Mouse (Mus musculus): ENCODE data around the gene Hist1h3d. TPM values are rescaled to one million over a fixed set of nuclear protein-coding genes. Genes with fewer than 3 reads are reported as not detected.
"Not testable (repeated sequence)": the region's sequence is repeated elsewhere in the genome, so short reads cannot be mapped to it uniquely, and the experiment has no call there.

The Hist1h3d gene
- polyA plus RNA-seq, 1 experiment from 2014 or later, result 1.4 TPM

DNA sequence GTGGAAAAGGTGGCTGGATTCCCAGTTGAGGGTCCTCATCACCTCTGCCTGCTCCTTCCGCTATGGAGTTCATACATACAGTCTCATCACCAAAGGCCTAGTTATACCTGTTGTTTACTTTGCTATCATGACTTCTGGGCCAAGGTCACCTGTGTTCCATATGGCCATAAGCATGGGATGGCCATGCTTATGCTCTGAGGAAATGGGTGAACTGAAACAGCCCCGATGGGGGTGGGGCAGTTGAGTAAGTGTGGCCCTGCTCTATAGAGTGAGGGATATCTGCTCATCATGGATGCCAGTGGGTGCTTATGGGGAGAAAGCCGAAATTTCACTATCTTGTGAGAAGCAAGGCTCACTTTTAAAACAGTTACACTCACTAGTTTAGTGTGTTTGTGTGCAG lies 29.5 kb downstream of the Hist1h3d start:
- DNase-seq (ENCODE audit: low read depth, low spot score), result no peak
- ChIA-PET CTCF (interaction anchor here (1.5 to 2.4 kb wide), 2 partner anchors 11 to 14 kb away, joined by 4 to 6 read pairs; no protein-coding TSS in a partner anchor), POLR2A (interaction anchor here (0.6 to 0.7 kb wide), 2 partner anchors 14 to 22 kb away, joined by 3 read pairs; no protein-coding TSS in a partner anchor)

DNA sequence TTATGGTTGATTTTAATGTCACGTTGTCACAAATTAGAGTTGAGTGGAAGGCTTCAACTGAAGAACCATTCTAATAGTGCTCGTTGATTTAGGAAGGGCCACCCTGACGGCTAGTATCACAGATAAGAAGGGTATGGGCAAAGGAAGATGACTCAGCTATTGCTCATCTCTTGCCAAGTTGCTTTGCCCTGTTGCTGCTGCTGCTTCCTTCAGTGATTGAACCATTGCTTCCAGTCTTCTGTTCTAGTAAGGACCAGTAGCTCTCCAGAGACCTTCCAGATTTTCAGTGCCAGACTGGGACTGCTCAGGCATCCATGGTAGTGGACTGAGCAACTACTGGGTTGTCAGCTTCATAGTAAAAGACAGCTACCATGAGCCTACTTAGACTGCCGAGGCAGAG lies 33.6 kb downstream of the Hist1h3d start:
- in situ Hi-C loops (cut with MboI; ENCODE audit: low pct_unique_long_range_greater_than_20kb), result no loop called here
- DNase-seq (ENCODE audit: low read depth, low spot score), result no peak
- POLR2A ChIA-PET, result interaction anchor here (2.0 kb wide), 1 partner anchor 11 kb away, joined by 7 read pairs; the partner anchor contains the start of gene Hist1h2be
- TF ChIP-seq CTCF (IDR thresholded peaks at IDR 0.05), result no peak
- ATAC-seq, result no peak
- CTCF ChIA-PET, result interaction anchor here (1.4 to 2.0 kb wide), 3 partner anchors 8 to 11 kb away, joined by 3 to 9 read pairs (median 4); no protein-coding TSS in a partner anchor
- no peaks in the 10 kb centered on the region for H3K27me3 ChIP-seq

More for the DNA sequence above, 29.5 kb downstream of the Hist1h3d start:
- in situ Hi-C loops (cut with MboI; ENCODE audit: low pct_unique_long_range_greater_than_20kb), result no loop called here
- ATAC-seq, result no peak
- H3K27me3 ChIP-seq, result no peaks in the 10 kb centered on the region
- TF ChIP-seq CTCF (IDR thresholded peaks at IDR 0.05), result no peak

DNA sequence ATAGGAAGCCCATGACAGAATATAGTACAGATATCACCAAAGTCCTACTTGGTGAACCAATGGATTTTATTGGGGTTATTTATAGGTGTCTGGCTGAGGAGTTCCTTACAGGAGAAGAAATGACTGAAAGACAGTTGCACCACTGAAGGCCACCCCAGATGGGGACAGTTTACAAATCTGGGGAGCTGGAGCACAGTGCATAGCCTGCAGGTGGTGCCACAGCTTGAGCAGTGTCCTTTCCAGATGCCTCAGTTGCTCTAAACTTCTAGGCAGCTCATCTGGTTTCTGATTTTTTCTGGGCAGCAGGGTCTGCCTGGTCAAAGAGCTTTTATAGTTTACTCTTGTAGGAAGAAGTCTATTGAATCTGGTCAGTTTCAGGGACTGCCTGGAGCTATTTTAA lies 34.3 kb downstream of the Hist1h3d start:
- ATAC-seq (no peak), DNase-seq (ENCODE audit: low read depth, low spot score) (no peak)
- in situ Hi-C loops (cut with MboI; ENCODE audit: low pct_unique_long_range_greater_than_20kb), result no loop called here
- CTCF ChIA-PET, result interaction anchor here (1.4 to 2.0 kb wide), 3 partner anchors 9 to 11 kb away, joined by 3 to 9 read pairs (median 4); no protein-coding TSS in a partner anchor
- no peaks in the 10 kb centered on the region for H3K27me3 ChIP-seq
- POLR2A ChIA-PET, result interaction anchor here (2.0 kb wide), 1 partner anchor 11 kb away, joined by 7 read pairs; the partner anchor contains the start of gene Hist1h2be
- TF ChIP-seq CTCF (IDR thresholded peaks at IDR 0.05), result no peak

DNA sequence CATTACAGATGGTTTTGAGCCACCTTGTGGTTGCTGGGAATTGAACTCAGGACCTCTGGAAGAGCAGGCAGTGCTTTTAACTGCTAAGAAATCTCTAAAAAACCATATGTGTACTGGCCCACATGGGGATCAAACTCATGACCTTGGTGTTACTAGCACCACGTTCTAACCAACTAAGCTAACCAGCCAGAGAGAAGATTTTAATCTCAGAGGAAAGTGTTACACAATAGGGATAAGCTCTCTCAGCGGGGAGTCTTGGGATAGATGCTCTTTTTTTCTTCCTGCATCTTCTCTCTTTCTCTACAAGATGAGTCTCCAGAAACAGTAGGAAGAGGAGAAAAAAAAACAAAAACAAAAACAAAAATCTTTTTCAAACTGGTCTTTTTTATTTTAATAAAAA lies 34.8 kb downstream of the Hist1h3d start:
- no peaks in the 10 kb centered on the region for H3K27me3 ChIP-seq
- no peak for ATAC-seq
- no peak for DNase-seq (ENCODE audit: low read depth, low spot score)
- ChIA-PET POLR2A (interaction anchor here (2.0 kb wide), 1 partner anchor 10 kb away, joined by 7 read pairs; the partner anchor contains the start of gene Hist1h2be), CTCF (interaction anchor here (1.4 to 2.0 kb wide), 3 partner anchors 9 to 12 kb away, joined by 3 to 9 read pairs (median 4); no protein-coding TSS in a partner anchor)
- TF ChIP-seq CTCF (IDR thresholded peaks at IDR 0.05), result no peak
- in situ Hi-C loops (cut with MboI; ENCODE audit: low pct_unique_long_range_greater_than_20kb), result no loop called here

DNA sequence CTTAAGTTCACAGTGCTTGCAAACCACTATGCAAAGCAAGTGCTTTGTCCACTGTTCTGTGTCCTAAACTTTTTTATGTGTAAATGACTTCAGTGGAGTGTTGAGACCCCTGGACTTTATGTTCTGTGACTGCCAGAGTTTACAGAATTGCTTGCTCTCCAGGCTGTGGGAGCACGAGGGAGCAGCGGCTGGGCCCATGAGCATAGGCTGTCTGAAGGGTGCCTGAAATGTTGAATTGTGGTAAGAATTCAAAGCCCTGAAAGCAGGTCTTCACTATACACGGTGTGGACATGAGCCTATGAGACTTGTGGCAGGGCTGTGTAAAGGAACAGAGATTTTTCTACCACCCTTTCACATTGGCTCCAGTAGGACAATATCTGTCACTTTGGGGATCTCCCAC lies 36.1 kb downstream of the Hist1h3d start:
- ChIA-PET POLR2A (no interaction called here), CTCF (no interaction called here)
- DNase-seq (ENCODE audit: low read depth, low spot score) (no peak), ATAC-seq (no peak)
- no peak for TF ChIP-seq CTCF (IDR thresholded peaks at IDR 0.05)
- no peaks in the 10 kb centered on the region for H3K27me3 ChIP-seq
- in situ Hi-C loops (cut with MboI; ENCODE audit: low pct_unique_long_range_greater_than_20kb), result no loop called here

DNA sequence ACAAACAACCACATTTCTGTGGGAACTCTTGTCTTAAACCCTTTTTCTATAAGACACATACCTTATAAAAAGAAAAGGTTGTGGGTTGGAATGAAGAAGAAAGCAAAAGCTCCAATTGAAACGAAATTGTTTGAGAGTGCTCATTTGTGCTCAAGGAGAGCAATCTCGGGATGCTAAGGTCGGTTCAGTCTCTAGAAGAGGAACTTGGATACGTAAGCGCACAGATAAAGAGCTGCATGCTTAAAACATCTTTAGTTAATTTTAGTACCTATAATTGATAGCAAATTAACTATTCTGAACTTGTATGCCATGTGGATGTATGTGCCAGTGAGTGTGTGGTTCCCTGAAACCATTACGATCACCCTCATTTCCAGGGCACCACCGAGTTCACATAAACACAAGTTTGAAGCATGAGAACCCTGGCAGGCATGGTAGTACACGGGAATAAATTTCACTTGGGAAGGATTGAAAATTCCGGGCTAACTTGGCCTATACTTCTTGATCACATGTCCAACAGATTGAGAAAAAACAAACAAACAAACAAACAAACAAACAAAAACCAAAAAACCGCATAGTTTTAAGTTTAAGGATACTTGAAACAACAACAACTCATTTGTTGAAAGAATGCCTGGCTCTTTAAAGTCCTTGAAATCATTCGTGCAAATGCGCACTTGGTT lies 44.6 kb downstream of the Hist1h3d start:
- H3K27me3 ChIP-seq, result no peaks in the 10 kb centered on the region
- no peak for TF ChIP-seq CTCF (IDR thresholded peaks at IDR 0.05)
- ATAC-seq (no peak), DNase-seq (ENCODE audit: low read depth, low spot score) (no peak)
- CTCF ChIA-PET, result interaction anchor here (1.3 to 1.4 kb wide), 4 partner anchors 10 to 37 kb away, joined by 3 to 4 read pairs (median 4); no protein-coding TSS in a partner anchor
- in situ Hi-C loops (cut with MboI; ENCODE audit: low pct_unique_long_range_greater_than_20kb), result loop anchor here (10.0 kb wide), 1 partner anchor 115 kb away; the partner anchor contains the start of gene Hist1h1c
- POLR2A ChIA-PET, result interaction anchor here (0.8 to 2.0 kb wide), 2 partner anchors 11 to 36 kb away, joined by 4 to 7 read pairs; no protein-coding TSS in a partner anchor

DNA sequence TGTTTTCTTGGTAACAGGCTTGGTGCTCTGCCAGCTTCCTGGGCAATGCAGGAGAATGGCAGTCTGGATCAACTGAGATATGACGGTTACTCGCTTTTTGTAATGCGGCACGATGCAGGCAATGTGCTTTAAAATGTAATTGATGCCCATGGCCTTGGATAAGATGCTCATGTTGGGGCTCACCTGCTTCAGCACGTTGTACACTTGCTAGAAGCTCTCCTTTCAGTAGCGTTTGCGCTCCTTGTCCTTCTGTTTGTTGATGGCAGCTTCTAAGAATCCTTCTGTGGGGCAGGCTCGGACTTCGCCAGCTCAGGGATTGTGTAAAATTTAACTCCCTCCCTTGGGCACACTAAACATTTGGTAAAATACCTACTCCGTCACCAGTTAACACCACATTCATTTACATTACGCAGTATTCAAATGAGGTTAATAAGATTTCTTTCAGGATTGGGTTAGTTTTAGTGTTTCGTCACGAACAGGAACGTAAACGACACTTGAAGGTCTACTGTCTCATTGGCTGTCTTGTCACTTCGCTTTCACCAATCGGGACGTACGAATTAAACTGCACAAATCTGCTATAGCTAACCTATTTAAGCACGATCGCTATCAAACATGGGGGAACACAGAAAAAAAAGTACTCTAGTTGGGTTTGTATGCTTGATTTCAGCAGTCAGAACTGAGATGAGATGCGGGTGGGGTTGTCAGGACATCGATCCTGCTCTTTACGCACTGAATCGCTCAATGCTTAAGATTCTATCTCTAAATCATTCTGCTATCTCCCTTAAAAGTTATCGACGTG lies 45.4 kb downstream of the Hist1h3d start, which contains the start of gene Hist1h2be:
Gene Hist1h2be, minus strand, starts transcription at position 392 of the 799 bp plus-strand sequence.
- in situ Hi-C loops (cut with MboI; ENCODE audit: low pct_unique_long_range_greater_than_20kb), result loop anchor here (10.0 kb wide), 1 partner anchor 114 kb away; the partner anchor contains the start of gene Hist1h1c
- ChIA-PET POLR2A (interaction anchor here (0.8 to 2.0 kb wide), 6 partner anchors 11 to 129 kb away, joined by 3 to 7 read pairs (median 4); no protein-coding TSS in a partner anchor), CTCF (interaction anchor here (0.7 to 1.7 kb wide), 7 partner anchors 10 to 80 kb away, joined by 3 to 5 read pairs (median 3); no protein-coding TSS in a partner anchor)
- H3K27me3 ChIP-seq, result no peaks in the 10 kb centered on the region
- TF ChIP-seq CTCF (IDR thresholded peaks at IDR 0.05), result no peak
- DNase-seq (ENCODE audit: low read depth, low spot score), result peak; percentile 81
- ATAC-seq, result peak; percentile 73

DNA sequence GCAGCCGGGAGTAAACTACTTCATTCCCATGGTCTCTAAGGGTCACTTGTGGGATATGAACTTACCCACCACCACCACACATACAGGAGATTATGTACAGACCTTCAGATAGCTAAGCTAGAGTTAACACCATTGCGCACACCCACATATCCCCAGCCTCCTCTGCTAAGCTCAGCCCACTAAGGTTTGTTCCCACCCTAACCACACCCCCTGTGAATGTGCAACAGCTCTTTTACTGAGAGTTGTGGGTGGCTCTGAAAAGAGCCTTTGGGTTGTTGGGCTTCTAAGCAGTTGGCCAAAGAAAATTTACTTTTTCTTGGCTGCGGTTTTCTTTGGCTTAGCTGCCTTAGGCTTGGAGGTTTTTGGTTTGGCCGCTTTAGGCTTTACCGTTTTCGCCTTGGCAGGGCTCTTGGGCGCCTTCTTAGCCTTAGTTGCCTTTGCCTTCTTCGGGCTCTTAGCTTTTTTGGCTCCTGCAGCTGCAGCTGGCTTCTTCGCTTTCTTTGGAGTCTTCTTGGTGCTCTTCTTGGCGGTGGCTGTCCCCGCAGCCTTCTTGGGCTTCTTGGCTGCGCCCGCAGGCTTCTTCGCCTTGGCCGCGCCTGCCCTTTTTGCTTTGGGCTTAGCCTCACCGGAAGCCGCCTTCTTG lies 46.1 kb downstream of the Hist1h3d start:
- ChIA-PET POLR2A (interaction anchor here (1.0 to 2.0 kb wide), 5 partner anchors 12 to 128 kb away, joined by 3 to 7 read pairs (median 5); no protein-coding TSS in a partner anchor), CTCF (interaction anchor here (0.7 to 1.7 kb wide), 7 partner anchors 9 to 79 kb away, joined by 3 to 5 read pairs (median 3); no protein-coding TSS in a partner anchor)
- peak; percentile 27 for DNase-seq (ENCODE audit: low read depth, low spot score)
- TF ChIP-seq CTCF (IDR thresholded peaks at IDR 0.05), result no peak
- in situ Hi-C loops (cut with MboI; ENCODE audit: low pct_unique_long_range_greater_than_20kb), result loop anchor here (10.0 kb wide), 1 partner anchor 113 kb away; the partner anchor contains the start of gene Hist1h1c
- peak; percentile 61 for ATAC-seq
- peaks cover 4% of the 10 kb centered on the region for H3K27me3 ChIP-seq

DNA sequence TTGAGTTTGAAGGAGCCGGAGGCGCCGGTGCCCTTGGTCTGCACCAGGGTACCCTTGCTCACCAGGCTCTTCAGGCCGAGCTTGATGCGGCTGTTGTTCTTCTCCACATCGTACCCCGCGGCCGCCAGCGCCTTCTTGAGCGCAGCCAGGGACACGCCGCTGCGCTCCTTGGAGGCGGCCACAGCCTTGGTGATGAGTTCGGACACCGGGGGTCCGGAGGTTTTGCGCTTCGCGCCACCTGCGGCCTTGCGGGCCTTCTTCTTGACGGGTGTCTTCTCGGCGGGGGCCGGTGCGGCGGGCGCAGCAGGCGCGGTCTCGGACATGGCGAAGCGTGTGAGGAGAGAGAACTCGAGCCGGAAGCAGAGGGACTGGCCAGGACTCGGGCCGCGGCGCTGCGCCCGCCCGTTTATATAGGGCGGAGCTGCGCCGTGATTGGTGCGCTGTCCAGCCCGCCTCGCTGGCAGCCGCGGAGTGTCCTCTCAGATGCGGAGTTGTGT lies 46.7 kb downstream of the Hist1h3d start, which contains the start of gene Hist1h1e:
Gene Hist1h1e, minus strand, starts transcription at position 384 of the 497 bp plus-strand sequence.
- peak; percentile 67 for DNase-seq (ENCODE audit: low read depth, low spot score)
- in situ Hi-C loops (cut with MboI; ENCODE audit: low pct_unique_long_range_greater_than_20kb), result loop anchor here (10.0 kb wide), 1 partner anchor 113 kb away; the partner anchor contains the start of gene Hist1h1c
- H3K27me3 ChIP-seq, result not testable (repeated sequence)
- ATAC-seq, result peak; percentile 83
- ChIA-PET CTCF (interaction anchor here (1.2 to 1.7 kb wide), 3 partner anchors 8 to 79 kb away, joined by 3 to 5 read pairs (median 4); no protein-coding TSS in a partner anchor), POLR2A (interaction anchor here (0.9 to 1.7 kb wide), 5 partner anchors 40 to 128 kb away, joined by 3 to 7 read pairs (median 5); no protein-coding TSS in a partner anchor)
